Mouse (Mus musculus) small intestine, adult 2 months (tissue): ENCODE results near the gene Il1rapl2.

Experiments used
- CTCF ChIP-seq: fragments of 200-500 bp; IDR thresholded peaks from 2 replicates; pipeline ENCODE4 v1.5.1; 2012; ENCODE audit warnings: low read depth, mild to moderate bottlenecking, control low read depth, inconsistent platforms, low read length, moderate library complexity, mixed read lengths; ENCODE audit not compliant: insufficient replicate concordance, insufficient read length; ENCODE audit errors: extremely low read depth
- POLR2A ChIP-seq: fragments of 200-500 bp; IDR thresholded peaks from 2 replicates; pipeline ENCODE4 v1.6.1; 2012; ENCODE audit warnings: low read depth, mild to moderate bottlenecking, control low read depth, inconsistent platforms, low read length, moderate library complexity

GRCm38 (mm10) chrX:137569472-137570188 lies 778 bp upstream of the Il1rapl2 start:
- TF ChIP-seq POLR2A (no peak), CTCF (no peak)
